Mouse (Mus musculus): ENCODE results near the gene Adad2.

- TF ChIP-seq CTCF (IDR thresholded peaks at IDR 0.05 in 2 of 3, conservative IDR thresholded peaks at IDR 0.05 in 1 of 3; ENCODE audit: control insufficient read depth in 1 of 3, insufficient read depth in 1 of 3, low read depth in 2 of 3, low read length in 3 of 3, poor library complexity in 1 of 3, severe bottlenecking in 1 of 3): no peak
- no peak for TF ChIP-seq MYC (IDR thresholded peaks at IDR 0.05; ENCODE audit: low read depth, low read length)
- no peak for TF ChIP-seq SIN3A (IDR thresholded peaks at IDR 0.05; ENCODE audit: low read length)
- no peak for TF ChIP-seq POLR2A (IDR thresholded peaks at IDR 0.05; ENCODE audit: control insufficient read depth in 1 of 2, insufficient read depth in 1 of 2, low read depth in 1 of 2, low read length in 2 of 2, poor library complexity in 1 of 2)
Observed at GRCm38 (mm10) chr8:119637381-119637780, 24.8 kb downstream of the Adad2 start.

All from MEL (cell line).